Mouse (Mus musculus) CH12.LX (cell line): ENCODE measurements around the gene Jun. TPM values are rescaled to one million over a fixed set of nuclear protein-coding genes. Genes with fewer than 3 reads are reported as not detected.

ENCODE experiments used
- DNase-seq: peaks from one replicate; pipeline ENCODE4 v3.0.0-alpha.2; 2013; ENCODE audit errors: extremely low read depth
- H3K27ac ChIP-seq: 2 replicates; pipeline ENCODE4 v1.5.1; 2012; ENCODE audit warnings: low read depth, mild to moderate bottlenecking, control low read depth, moderate library complexity; ENCODE audit not compliant: insufficient read depth
- H3K27me3 ChIP-seq: replicated peaks from 2 replicates; pipeline ENCODE3; 2012; ENCODE audit warnings: inconsistent platforms
- H3K36me3 ChIP-seq, 2 experiments: replicated peaks in 1 of 2; 2 replicates each; pipeline versions ENCODE3 to v1.6.1; 2012; ENCODE audit warnings: inconsistent platforms in 1 of 2, low read length in 1 of 2, mild to moderate bottlenecking in 1 of 2, mixed read lengths in 1 of 2, moderate library complexity in 1 of 2; ENCODE audit not compliant: control insufficient read depth in 1 of 2, insufficient read depth in 1 of 2
- H3K4me1 ChIP-seq, 2 experiments: 2 replicates each; pipeline ENCODE4 v1.6.1; 2012; ENCODE audit warnings: inconsistent platforms in 1 of 2, moderate library complexity in 1 of 2; ENCODE audit not compliant: insufficient read depth in 2 of 2, control insufficient read depth in 1 of 2
- H3K4me2 ChIP-seq: 2 replicates; pipeline ENCODE4 v1.6.1; 2012; ENCODE audit warnings: low read depth, mild to moderate bottlenecking, control low read depth; ENCODE audit not compliant: poor library complexity, insufficient read depth, severe bottlenecking
- H3K4me3 ChIP-seq, 3 experiments: fragments of 150-350 bp in 1 of 3; sonication (generic) in 1 of 3; replicated peaks in 1 of 3; 2 replicates each; pipeline versions ENCODE3 to v1.5.1; 2011 to 2012; ENCODE audit warnings: low read depth in 2 of 3, low read length in 2 of 3, mild to moderate bottlenecking in 2 of 3, moderate library complexity in 2 of 3, control low read depth in 1 of 3, improper control_type of control experiment in 1 of 3, inconsistent platforms in 1 of 3, mixed read lengths in 1 of 3; ENCODE audit not compliant: poor library complexity in 1 of 3
- H3K79me2 ChIP-seq: replicated peaks from 2 replicates; pipeline ENCODE4 v1.6.1; 2012; ENCODE audit warnings: mild to moderate bottlenecking, moderate library complexity; ENCODE audit not compliant: control insufficient read depth, poor library complexity, insufficient read depth, severe bottlenecking; ENCODE audit errors: extremely low read depth
- H3K9ac ChIP-seq: 2 replicates; pipeline ENCODE4 v1.6.1; 2012; ENCODE audit warnings: low read depth, mild to moderate bottlenecking, control low read depth, moderate library complexity; ENCODE audit not compliant: insufficient read depth
- H3K9me3 ChIP-seq: replicated peaks from 2 replicates; pipeline ENCODE3; 2012; ENCODE audit warnings: low read length, inconsistent platforms, mixed read lengths
- BHLHE40 ChIP-seq: IDR thresholded peaks from 2 replicates; pipeline ENCODE4 v1.6.1; 2011; ENCODE audit warnings: mild to moderate bottlenecking, low read depth, low read length, improper control_type of control experiment
- CHD1 ChIP-seq: IDR thresholded peaks from 2 replicates; pipeline ENCODE4 v1.6.1; 2012; ENCODE audit warnings: low read depth, low read length, improper control_type of control experiment, inconsistent platforms
- E2F4 ChIP-seq: IDR thresholded peaks from 2 replicates; pipeline ENCODE4 v1.6.1; 2011; ENCODE audit warnings: low read depth, low read length, improper control_type of control experiment; ENCODE audit not compliant: insufficient replicate concordance
- ELF1 ChIP-seq: IDR thresholded peaks from 2 replicates; pipeline ENCODE4 v1.6.1; 2014; ENCODE audit warnings: low read depth, mild to moderate bottlenecking, inconsistent platforms, low read length, improper control_type of control experiment
- EP300 ChIP-seq: IDR thresholded peaks from 2 replicates; pipeline ENCODE4 v1.6.1; 2011; ENCODE audit warnings: low read length, improper control_type of control experiment
- JUND ChIP-seq: conservative IDR thresholded peaks from 2 replicates; pipeline ENCODE4 v1.6.1; 2011; ENCODE audit warnings: low read depth, low read length, improper control_type of control experiment
- MEF2A ChIP-seq: IDR thresholded peaks from 2 replicates; pipeline ENCODE4 v1.6.1; 2014; ENCODE audit warnings: low read depth, mild to moderate bottlenecking, inconsistent platforms, low read length, improper control_type of control experiment, borderline replicate concordance
- MXI1 ChIP-seq: IDR thresholded peaks from 2 replicates; pipeline ENCODE4 v1.6.1; 2011; ENCODE audit warnings: mild to moderate bottlenecking, low read depth, low read length, improper control_type of control experiment
- PAX5 ChIP-seq: IDR thresholded peaks from 2 replicates; pipeline ENCODE4 v1.6.1; 2012; ENCODE audit warnings: low read length, inconsistent platforms, mixed read lengths
- RAD21 ChIP-seq: IDR thresholded peaks from 2 replicates; pipeline ENCODE4 v1.6.1; 2011; ENCODE audit warnings: low read depth, mild to moderate bottlenecking, low read length, improper control_type of control experiment, moderate library complexity
- RCOR1 ChIP-seq: conservative IDR thresholded peaks from 2 replicates; pipeline ENCODE4 v1.6.1; 2012; ENCODE audit warnings: low read depth, mild to moderate bottlenecking, inconsistent platforms, low read length, improper control_type of control experiment
- SMC3 ChIP-seq: IDR thresholded peaks from 2 replicates; pipeline ENCODE4 v1.6.1; 2011; ENCODE audit warnings: low read depth, low read length, improper control_type of control experiment
- TCF12 ChIP-seq: IDR thresholded peaks from 2 replicates; pipeline ENCODE4 v1.6.1; 2014; ENCODE audit warnings: low read depth, mild to moderate bottlenecking, inconsistent platforms, low read length, improper control_type of control experiment
- USF1 ChIP-seq: IDR thresholded peaks from 2 replicates; pipeline ENCODE4 v1.6.1; 2014; ENCODE audit warnings: low read depth, mild to moderate bottlenecking, inconsistent platforms, low read length, improper control_type of control experiment
- ZC3H11A ChIP-seq: IDR thresholded peaks from 2 replicates; pipeline ENCODE4 v1.6.1; 2012; ENCODE audit warnings: low read depth, mild to moderate bottlenecking, inconsistent platforms, low read length, improper control_type of control experiment
- ZKSCAN1 ChIP-seq: IDR thresholded peaks from 2 replicates; pipeline ENCODE4 v1.6.1; 2012; ENCODE audit warnings: low read depth, inconsistent platforms, low read length, improper control_type of control experiment, borderline replicate concordance
- dilution Hi-C: fragments of 300-500 bp; cut with MboI; formaldehyde crosslinking; loops from 2 replicates; pipeline ENCODE4 v1.14.3; 2020; ENCODE audit warnings: low sequenced_read_pairs; ENCODE audit not compliant: extremely low pct_unique_long_range_greater_than_20kb, extremely low pct_ligation_motif_present
- in situ Hi-C: fragments of 300-500 bp; cut with MboI; formaldehyde crosslinking; loops from 3 replicates; pipeline ENCODE4 v1.14.3; 2019; ENCODE audit warnings: low sequenced_read_pairs, low pct_ligation_motif_present, low pct_unique_long_range_greater_than_20kb, mixed read lengths
- polyA plus RNA-seq: library from polyadenylated mRNA; unstranded; fragments of >175 nt; gene quantifications from 2 replicates; pipeline ENCODE4 v1.2.1, GENCODE M21; 2012; ENCODE audit warnings: low read depth; ENCODE audit not compliant: insufficient read length
- total RNA-seq, 2 experiments: library from RNA; depleted of rRNA; stranded (reverse); fragments of 300-350 nt in 1 of 2; fragments of >200 nt in 1 of 2; gene quantifications; 2 replicates each; pipeline ENCODE4 v1.2.3; 2012 to 2014

The Jun gene
- total and polyA plus RNA-seq, 3 experiments: 7.2 to 15.0 (median 10.4) TPM

- no peak for DNase-seq
Measured at GRCm38 (mm10) chr4:95007759-95008158, 44.3 kb downstream of the Jun start.

DNA sequence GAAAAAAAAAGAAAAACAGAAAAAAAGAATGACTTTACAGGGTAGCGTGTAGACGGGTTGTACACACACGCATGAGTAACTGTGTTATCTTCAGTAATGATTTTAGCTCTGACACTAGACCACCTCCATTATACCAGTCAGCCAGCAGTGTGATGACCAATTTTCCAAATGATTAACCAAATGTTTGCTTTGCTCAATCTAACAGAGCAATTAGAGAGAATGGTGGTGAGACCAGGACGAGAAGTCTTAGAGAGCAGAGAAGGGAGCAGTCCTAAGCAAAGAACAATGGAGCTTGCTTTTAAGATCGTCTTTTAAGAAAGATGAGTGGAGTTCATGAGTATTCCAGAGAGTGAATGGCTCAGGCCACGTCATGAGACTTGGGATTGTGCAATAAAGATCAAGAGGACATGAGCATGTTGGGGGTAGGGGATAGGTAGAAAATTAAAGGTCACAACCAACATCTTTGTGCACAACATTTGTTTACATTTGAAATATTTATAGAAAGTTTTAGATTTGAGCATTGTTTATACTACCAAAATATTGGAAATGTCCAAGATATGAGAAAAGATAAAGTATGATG, 46.7 kb downstream of the Jun start:
- no peaks in the 10 kb centered on the region for H3K9me3 ChIP-seq
- H3K4me1 ChIP-seq: peaks cover under 1 to 13% of the 10 kb centered on the region in 2 experiments
- no peak for TF ChIP-seq JUND
- H3K4me2 ChIP-seq: no peak overlapping the region
- H3K36me3 ChIP-seq: no peaks in the 10 kb centered on the region
- dilution Hi-C loops (no loop called here), in situ Hi-C loops (loop anchor here (25.0 kb wide), 1 partner anchor 732 kb away; no protein-coding TSS in a partner anchor)
- no peaks in the 10 kb centered on the region for H3K27me3 ChIP-seq
- H3K4me3 ChIP-seq: no peak overlapping the region
- DNase-seq: no peak
- H3K9ac ChIP-seq: no peak overlapping the region
- H3K27ac ChIP-seq: no peak overlapping the region
- H3K79me2 ChIP-seq: no peaks in the 10 kb centered on the region

More at GRCm38 (mm10) chr4:95007759-95008158, 44.3 kb downstream of the Jun start:
- in situ Hi-C loops (loop anchor here (25.0 kb wide), 1 partner anchor 730 kb away; no protein-coding TSS in a partner anchor), dilution Hi-C loops (no loop called here)
- TF ChIP-seq SMC3 (no peak), ZC3H11A (no peak), EP300 (no peak), PAX5 (no peak), ZKSCAN1 (no peak), BHLHE40 (no peak), RAD21 (no peak), RCOR1 (no peak), MXI1 (no peak), TCF12 (no peak), CHD1 (no peak), ELF1 (no peak), E2F4 (no peak), MEF2A (no peak), USF1 (no peak)
- Histone ChIP-seq H3K9ac (no peak overlapping the region), H3K27me3 (no peaks in the 10 kb centered on the region), H3K27ac (no peak overlapping the region), H3K4me1 (no peaks in the 10 kb centered on the region; a peak in 2 of 4 replicates), H3K9me3 (peaks cover 2% of the 10 kb centered on the region), H3K4me3 (no peak overlapping the region), H3K36me3 (no peaks in the 10 kb centered on the region), H3K79me2 (no peaks in the 10 kb centered on the region), H3K4me2 (no peak overlapping the region)
